ENCODE assay signal across 9 mouse cellular contexts in the genomic region with DNA sequence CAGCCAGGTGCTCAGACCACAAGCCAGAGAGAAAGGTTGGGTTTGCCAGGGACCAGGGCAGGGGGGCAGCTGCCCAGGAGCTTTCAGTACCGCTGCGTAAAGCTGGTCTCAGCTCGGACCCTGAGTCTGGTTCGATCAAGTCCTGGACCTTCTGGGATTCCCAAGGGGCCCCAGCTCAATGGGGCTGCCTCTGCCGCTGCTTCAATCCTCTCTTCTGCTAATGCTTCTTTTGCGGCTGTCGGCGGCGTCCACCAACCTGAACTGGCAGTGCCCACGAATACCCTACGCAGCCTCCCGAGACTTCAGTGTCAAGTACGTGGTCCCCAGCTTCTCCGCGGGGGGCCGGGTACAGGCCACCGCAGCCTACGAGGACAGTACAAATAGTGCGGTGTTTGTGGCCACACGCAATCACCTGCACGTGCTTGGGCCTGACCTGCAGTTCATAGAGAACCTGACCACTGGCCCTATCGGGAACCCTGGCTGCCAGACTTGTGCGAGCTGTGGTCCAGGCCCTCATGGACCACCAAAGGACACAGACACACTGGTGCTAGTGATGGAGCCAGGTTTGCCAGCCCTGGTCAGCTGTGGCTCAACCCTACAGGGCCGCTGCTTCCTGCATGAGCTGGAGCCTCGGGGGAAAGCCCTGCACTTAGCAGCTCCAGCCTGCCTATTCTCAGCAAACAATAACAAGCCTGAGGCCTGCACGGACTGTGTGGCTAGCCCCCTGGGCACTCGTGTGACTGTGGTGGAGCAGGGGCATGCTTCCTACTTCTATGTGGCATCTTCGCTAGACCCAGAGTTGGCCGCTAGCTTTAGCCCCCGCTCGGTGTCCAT. TPM values are rescaled to one million over a fixed set of nuclear protein-coding genes. Genes with fewer than 3 reads are reported as not detected.
A peak's percentile ranks its signal among the peaks of the same experiment; 100 is the strongest.
DNase-seq lines count a peak whose midpoint lies in the region; ATAC-seq and TF ChIP-seq lines count a peak whose summit lies in the region.
"Had no signal": no experiment of that assay in that cellular context is flagged by ENCODE, and none has a peak within 500 bp of the region (broad histone marks: within the 10 kb centered on the region; RNA-seq: fewer than 3 reads in every experiment).

No protein-coding gene starts in this region.

- TF ChIP-seq POLR2A in CH12.LX (IDR thresholded peaks at IDR 0.05; ENCODE audit: low read depth, low read length) = no peak

- peak overlapping the region; percentile 60 for H3K4me3 ChIP-seq in erythroblast, embryonic 14.5 days (replicated peaks)
- no peak overlapping the region for H3K4me3 ChIP-seq in CH12.LX (replicated peaks in 1 of 3; ENCODE audit: low read depth in 2 of 3, low read length in 2 of 3, poor library complexity in 1 of 3)
- peak overlapping the region; percentile 51 for H3K4me3 ChIP-seq in heart, embryonic 13.5 days
- H3K4me3 ChIP-seq in liver, embryonic 14.5 days (ENCODE audit: insufficient read depth in 1 of 2, low read depth in 2 of 2, low read length in 2 of 2) = peak overlapping the region; percentile 30 to 35

- H3K4me2 ChIP-seq in CH12.LX (ENCODE audit: insufficient read depth, low read depth, poor library complexity, severe bottlenecking) = peak overlapping the region; percentile 39; the same call in 1 of the 2 replicates
- H3K4me2 ChIP-seq in heart, embryonic 13.5 days = peak overlapping the region; percentile 83
- H3K4me2 ChIP-seq in liver, embryonic 14.5 days (ENCODE audit: low read depth) = peak overlapping the region; percentile 58

- H3K27ac ChIP-seq in CH12.LX (ENCODE audit: insufficient read depth, low read depth) = no peak overlapping the region
- H3K27ac ChIP-seq in heart, embryonic 13.5 days (replicated peaks) = peak overlapping the region; percentile 46; the same call in 1 of the 2 replicates
- no peak overlapping the region for H3K27ac ChIP-seq in liver, embryonic 14.5 days

- DNase-seq in CH12.LX (ENCODE audit: extremely low read depth) = no peak
- no peak for DNase-seq in liver, embryonic 14.5 days (ENCODE audit: low read depth in 3 of 3, low spot score in 3 of 3)
- no peak for DNase-seq in B cell, adult 2 months
- no peak for DNase-seq in Muller cell, postnatal 12 days (ENCODE audit: inconsistent ontology term)
- DNase-seq in thymus, postnatal 36 days = no peak

- H3K79me2 ChIP-seq in CH12.LX (replicated peaks; ENCODE audit: control insufficient read depth, extremely low read depth, insufficient read depth, poor library complexity, severe bottlenecking) = no peaks in the 10 kb centered on the region

- no peak for ATAC-seq in erythroblast, adult 5-6 weeks (replicated peaks; ENCODE audit: low FRiP score, poor library complexity, severe bottlenecking)
- no peak for ATAC-seq in heart, embryonic 13.5 days (ENCODE audit: extremely low read depth, insufficient number of reproducible peaks, low FRiP score, low TSS enrichment)
- ATAC-seq in liver, embryonic 14.5 days (ENCODE audit: insufficient read depth) = no peak

- WGBS in heart, embryonic 13.5 days = 47% methylated on average over 31 of the region's 31 CpGs
- 57% methylated on average over 31 of the region's 31 CpGs for WGBS in liver, embryonic 14.5 days (ENCODE audit: insufficient replicate concordance)

- H3K9me3 ChIP-seq in erythroblast, embryonic 14.5 days (ENCODE audit: control insufficient read depth, low read length) = no peaks in the 10 kb centered on the region
- H3K9me3 ChIP-seq in CH12.LX (replicated peaks; ENCODE audit: low read length) = no peaks in the 10 kb centered on the region
- H3K9me3 ChIP-seq in heart, embryonic 13.5 days = no peaks in the 10 kb centered on the region
- H3K9me3 ChIP-seq in liver, embryonic 14.5 days (ENCODE audit: control insufficient read depth, low read length) = no peaks in the 10 kb centered on the region

- no peak overlapping the region for H3K9ac ChIP-seq in CH12.LX (ENCODE audit: insufficient read depth, low read depth)
- H3K9ac ChIP-seq in heart, embryonic 13.5 days = peak overlapping the region; percentile 82
- no peak overlapping the region for H3K9ac ChIP-seq in liver, embryonic 14.5 days (replicated peaks)

- TF ChIP-seq RAD21 in CH12.LX (IDR thresholded peaks at IDR 0.05; ENCODE audit: low read depth, low read length) = no peak

- H3K36me3 ChIP-seq in erythroblast, embryonic 14.5 days (ENCODE audit: control insufficient read depth) = peaks cover 6% of the 10 kb centered on the region
- H3K36me3 ChIP-seq in CH12.LX (replicated peaks in 1 of 2; ENCODE audit: control insufficient read depth in 1 of 2, insufficient read depth in 1 of 2, low read length in 1 of 2) = peaks cover 10 to 15% of the 10 kb centered on the region in 2 experiments
- H3K36me3 ChIP-seq in heart, embryonic 13.5 days = 0 out of 2 replicates have a peak, but pooled peaks cover 8% of the 10 kb centered on the region
- no peaks in the 10 kb centered on the region for H3K36me3 ChIP-seq in liver, embryonic 14.5 days (replicated peaks; ENCODE audit: control insufficient read depth, insufficient read depth, low read depth)

- TF ChIP-seq EP300 in CH12.LX (IDR thresholded peaks at IDR 0.05; ENCODE audit: low read length) = no peak
- no peak for TF ChIP-seq EP300 in liver, embryonic 14.5 days (IDR thresholded peaks at IDR 0.05; ENCODE audit: low read depth)

- dilution Hi-C loops in CH12.LX (cut with MboI; ENCODE audit: extremely low pct_ligation_motif_present, extremely low pct_unique_long_range_greater_than_20kb, low sequenced_read_pairs) = no loop called here

- in situ Hi-C loops in CH12.LX (cut with MboI; ENCODE audit: low pct_ligation_motif_present, low pct_unique_long_range_greater_than_20kb, low sequenced_read_pairs) = no loop called here

- peaks cover 50% of the 10 kb centered on the region for H3K4me1 ChIP-seq in erythroblast, embryonic 14.5 days (ENCODE audit: control insufficient read depth)
- peaks cover 3 to 9% of the 10 kb centered on the region in 2 experiments; a peak in 2 of 4 replicates for H3K4me1 ChIP-seq in CH12.LX (ENCODE audit: control insufficient read depth in 1 of 2, insufficient read depth in 2 of 2)
- H3K4me1 ChIP-seq in heart, embryonic 13.5 days = peaks cover 41% of the 10 kb centered on the region
- peaks cover 7 to 12% of the 10 kb centered on the region in 2 experiments for H3K4me1 ChIP-seq in liver, embryonic 14.5 days (replicated peaks; ENCODE audit: control insufficient read depth in 2 of 2, insufficient read depth in 2 of 2, low read length in 1 of 2)

- H3K27me3 ChIP-seq in erythroblast, embryonic 14.5 days (ENCODE audit: control insufficient read depth) = peaks cover 2% of the 10 kb centered on the region; the same call in 1 of the 2 replicates
- peaks cover 34% of the 10 kb centered on the region for H3K27me3 ChIP-seq in CH12.LX (replicated peaks)
- peaks cover 16% of the 10 kb centered on the region for H3K27me3 ChIP-seq in heart, embryonic 13.5 days (replicated peaks)
- no peaks in the 10 kb centered on the region for H3K27me3 ChIP-seq in liver, embryonic 14.5 days (ENCODE audit: control insufficient read depth, insufficient read depth, low read length)

- TF ChIP-seq CTCF in CH12.LX (conservative IDR thresholded peaks at IDR 0.05 in 1 of 2, IDR thresholded peaks at IDR 0.05 in 1 of 2; ENCODE audit: low read depth in 2 of 2, low read length in 2 of 2) = no peak
- no peak for TF ChIP-seq CTCF in liver, embryonic 14.5 days (IDR thresholded peaks at IDR 0.05; ENCODE audit: low read depth)

RNA-seq across cellular contexts. Expression of gene Mst1r, which starts 0.5 kb away (rescaled TPM):
- 0.01 and 0.02 TPM in 2 replicates for polyA plus RNA-seq in erythroblast, embryonic 14.5 days (2012)
- not detected in 2 replicates for total RNA-seq in erythroblast, adult 5-6 weeks (2015; ENCODE audit: low replicate concordance)
- total RNA-seq in erythroblast, adult 5-6 weeks (2017; ENCODE audit: low replicate concordance) = 0.43 TPM in 1 of 2 replicates, not detected in the other
- total RNA-seq in CH12.LX (2012; rRNA removed) = not detected in 2 replicates
- not detected in 2 replicates for total RNA-seq in CH12.LX (2014; rRNA removed)
- not detected in 2 replicates for polyA plus RNA-seq in CH12.LX (2012; ENCODE audit: insufficient read length, low read depth)
- 2.7 and 4.1 TPM in 2 replicates for polyA plus RNA-seq in heart, embryonic 13.5 days (2015; fragmentation: Nextera tagmentation; extraction: Ambion mirVana)
- 1.2 and 1.7 TPM in 2 replicates for polyA plus RNA-seq in liver, embryonic 14.5 days (2012; rRNA removed)
- polyA plus RNA-seq in liver, embryonic 14.5 days (2014; fragmentation: Nextera tagmentation; extraction: Ambion mirVana) = 0.37 TPM in 2 replicates

RNA-seq across cellular contexts. Expression of gene Mon1a, which starts 19.2 kb away (rescaled TPM):
- 0.77 and 0.89 TPM in 2 replicates for polyA plus RNA-seq in erythroblast, embryonic 14.5 days (2012)
- 2.5 and 4.4 TPM in 2 replicates for total RNA-seq in erythroblast, adult 5-6 weeks (2015; ENCODE audit: low replicate concordance)
- total RNA-seq in erythroblast, adult 5-6 weeks (2017; ENCODE audit: low replicate concordance) = 2.0 and 2.7 TPM in 2 replicates
- total RNA-seq in CH12.LX (2012; rRNA removed) (13.6 and 14.1 TPM in 2 replicates), CH12.LX (2014; rRNA removed) (14.5 and 19.5 TPM in 2 replicates)
- 11.7 and 15.3 TPM in 2 replicates for polyA plus RNA-seq in CH12.LX (2012; ENCODE audit: insufficient read length, low read depth)
- polyA plus RNA-seq in heart, embryonic 13.5 days (2015; fragmentation: Nextera tagmentation; extraction: Ambion mirVana) = 8.1 and 9.1 TPM in 2 replicates
- polyA plus RNA-seq in liver, embryonic 14.5 days (2012; rRNA removed) = 4.0 and 4.5 TPM in 2 replicates
- 3.8 and 4.5 TPM in 2 replicates for polyA plus RNA-seq in liver, embryonic 14.5 days (2014; fragmentation: Nextera tagmentation; extraction: Ambion mirVana)

RNA-seq across cellular contexts. Expression of gene Actl11, which starts 21.1 kb away (rescaled TPM):
- polyA plus RNA-seq in erythroblast, embryonic 14.5 days (2012) = not detected in 2 replicates
- total RNA-seq in erythroblast, adult 5-6 weeks (2015; ENCODE audit: low replicate concordance) = not detected in 2 replicates
- total RNA-seq in erythroblast, adult 5-6 weeks (2017; ENCODE audit: low replicate concordance) = not detected in 2 replicates
- not detected in 2 replicates for total RNA-seq in CH12.LX (2012; rRNA removed)
- total RNA-seq in CH12.LX (2014; rRNA removed) = not detected in 2 replicates
- polyA plus RNA-seq in CH12.LX (2012; ENCODE audit: insufficient read length, low read depth) = not detected in 2 replicates
- not detected in 2 replicates for polyA plus RNA-seq in heart, embryonic 13.5 days (2015; fragmentation: Nextera tagmentation; extraction: Ambion mirVana)
- polyA plus RNA-seq in liver, embryonic 14.5 days (2012; rRNA removed) = not detected in 2 replicates
- not detected in 2 replicates for polyA plus RNA-seq in liver, embryonic 14.5 days (2014; fragmentation: Nextera tagmentation; extraction: Ambion mirVana)
- polyA plus RNA-seq: C2C12 had no signal

RNA-seq across cellular contexts. Expression of gene Camkv, which starts 28.3 kb away (rescaled TPM):
- polyA plus RNA-seq in erythroblast, embryonic 14.5 days (2012) = 0.01 TPM in 1 of 2 replicates, not detected in the other
- not detected in 2 replicates for total RNA-seq in erythroblast, adult 5-6 weeks (2015; ENCODE audit: low replicate concordance)
- total RNA-seq in erythroblast, adult 5-6 weeks (2017; ENCODE audit: low replicate concordance) = not detected in 2 replicates
- total RNA-seq in CH12.LX (2012; rRNA removed) (not detected in 2 replicates), CH12.LX (2014; rRNA removed) (not detected in 2 replicates)
- not detected in 2 replicates for polyA plus RNA-seq in CH12.LX (2012; ENCODE audit: insufficient read length, low read depth)
- polyA plus RNA-seq in heart, embryonic 13.5 days (2015; fragmentation: Nextera tagmentation; extraction: Ambion mirVana) = 0.63 and 1.0 TPM in 2 replicates
- 0.10 and 0.18 TPM in 2 replicates for polyA plus RNA-seq in liver, embryonic 14.5 days (2012; rRNA removed)
- not detected in 2 replicates for polyA plus RNA-seq in liver, embryonic 14.5 days (2014; fragmentation: Nextera tagmentation; extraction: Ambion mirVana)

RNA-seq across cellular contexts. Expression of gene Rbm6, which starts 34.1 kb away (rescaled TPM):
- 2.5 and 2.9 TPM in 2 replicates for polyA plus RNA-seq in erythroblast, embryonic 14.5 days (2012)
- total RNA-seq in erythroblast, adult 5-6 weeks (2015; ENCODE audit: low replicate concordance) = 29.5 and 31.3 TPM in 2 replicates
- total RNA-seq in erythroblast, adult 5-6 weeks (2017; ENCODE audit: low replicate concordance) = 60.6 and 79.6 TPM in 2 replicates
- total RNA-seq in CH12.LX (2012; rRNA removed) (39.1 and 42.3 TPM in 2 replicates), CH12.LX (2014; rRNA removed) (43.3 and 48.9 TPM in 2 replicates)
- 48.8 and 56.6 TPM in 2 replicates for polyA plus RNA-seq in CH12.LX (2012; ENCODE audit: insufficient read length, low read depth)
- polyA plus RNA-seq in heart, embryonic 13.5 days (2015; fragmentation: Nextera tagmentation; extraction: Ambion mirVana) = 46.5 and 48.4 TPM in 2 replicates
- polyA plus RNA-seq in liver, embryonic 14.5 days (2012; rRNA removed) = 14.2 and 18.9 TPM in 2 replicates
- 19.4 and 20.9 TPM in 2 replicates for polyA plus RNA-seq in liver, embryonic 14.5 days (2014; fragmentation: Nextera tagmentation; extraction: Ambion mirVana)

Comparison
In these comparisons a context has a peak if more than half of its experiments do, and no peak if none do; other contexts are left out.
1. H3K4me3 ChIP-seq: peak in erythroblast, embryonic 14.5 days (single experiment), heart, embryonic 13.5 days (single experiment) and liver, embryonic 14.5 days (2 of 2); none in CH12.LX (0 of 3).
2. Peak in every context shown above with its lines, with median percentiles within 50 percentile points of each other: H3K4me2 ChIP-seq.